Mouse (Mus musculus): ENCODE measurements at regions not wholly inside any gene's neighbourhood (a gene's known extent, or its start where the extent isn't known, plus 50 kb on each side); places are given as distances from the start of the nearest gene placed in this dataset.

GRCm38 (mm10) chr16:69646156-69646555 is 217.4 kb downstream of the Speer2 start:
- no peak for DNase-seq (ENCODE audit: low spot score in 2 of 2)

DNA sequence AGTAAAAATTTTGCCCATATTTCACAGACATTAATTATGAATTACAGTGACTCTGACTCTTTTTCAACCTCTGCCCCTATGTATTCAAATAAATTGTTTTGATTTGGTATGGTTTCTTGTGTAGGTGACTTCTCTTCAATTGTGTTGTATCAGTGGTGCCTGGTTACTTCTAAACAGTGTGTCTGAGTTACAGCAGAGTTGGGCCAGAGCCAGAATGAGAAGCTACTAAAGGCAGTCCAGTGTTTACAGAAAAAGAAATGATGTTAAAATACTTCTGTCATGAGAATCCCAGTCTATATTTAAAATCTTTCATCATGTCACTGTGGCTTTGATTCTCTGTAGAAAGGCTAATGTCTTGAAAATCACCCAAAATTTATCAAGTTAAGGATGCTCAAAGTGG is 255.8 kb downstream of the Speer2 start:
- DNase-seq (ENCODE audit: low spot score in 2 of 2), result no peak

GRCm38 (mm10) chr16:69600978-69601377 is 262.6 kb downstream of the Speer2 start:
- DNase-seq (ENCODE audit: low spot score in 2 of 2), result no peak

- peak in 1 of 2 experiments; percentile 2 for DNase-seq (ENCODE audit: low spot score in 2 of 2)
Observed at GRCm38 (mm10) chr16:69577205-69577604, 286.3 kb downstream of the Speer2 start.

- DNase-seq (ENCODE audit: low spot score in 2 of 2), result no peak
Observed at GRCm38 (mm10) chr16:69568189-69568588, 295.4 kb downstream of the Speer2 start.

DNA sequence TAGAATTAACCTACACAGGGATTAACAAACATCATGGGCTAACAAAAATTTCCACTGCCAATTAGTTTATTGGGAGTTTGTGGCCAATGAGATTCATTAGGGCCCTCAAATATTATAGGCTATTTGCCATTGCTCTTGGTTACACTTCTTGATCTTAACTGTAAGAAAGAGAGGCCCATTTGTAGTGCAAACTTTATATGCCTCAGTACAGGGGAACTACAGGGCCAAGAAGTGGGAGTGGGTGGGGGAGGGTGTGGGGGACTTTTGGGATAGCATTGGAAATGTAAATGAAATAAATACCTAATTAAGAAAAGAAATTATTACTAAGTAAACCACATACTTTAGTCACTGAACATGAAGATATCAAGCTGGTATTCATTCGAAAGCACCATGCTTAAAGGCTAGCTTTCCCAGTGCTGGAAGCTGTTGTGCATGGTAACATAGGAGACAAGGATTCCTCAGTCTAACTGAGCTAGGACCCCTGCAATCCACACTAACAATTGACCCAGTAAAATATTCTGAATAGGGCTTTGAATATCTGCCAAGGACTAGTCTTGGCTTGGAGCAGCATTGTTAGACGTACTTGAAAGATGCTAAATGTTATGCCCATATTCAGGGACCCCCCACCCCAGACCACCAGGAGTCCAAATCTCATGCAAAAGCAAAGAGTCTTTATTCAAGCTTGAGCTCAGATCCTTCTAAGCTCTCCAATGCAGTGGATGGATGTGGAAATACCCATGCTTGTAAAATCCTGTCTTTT is 295.9 kb downstream of the Speer2 start:
- no peak for DNase-seq (ENCODE audit: low spot score in 2 of 2)
